Mouse (Mus musculus) adrenal gland, adult (tissue): ENCODE results near the gene Atp6v0c.
A peak's percentile ranks its signal among the peaks of the same experiment; 100 is the strongest.

Source experiments
- DNase-seq, 2 experiments: peaks; one replicate each; pipeline ENCODE4 v3.0.0; 2022 to 2023; ENCODE audit warnings: low spot score in 1 of 2; ENCODE audit not compliant: inconsistent age in 2 of 2

Gene Atp6v0c

GRCm38 (mm10) chr17:24169317-24170065 is at the start of gene Atp6v0c:
Gene Atp6v0c (minus strand): TSS chr17:24169702.
- peak; percentile 95 to 99 for DNase-seq

- no peak for DNase-seq
These were observed 47.3 kb upstream of the Atp6v0c start for GRCm38 (mm10) chr17:24216836-24217235.

- DNase-seq = no peak
These were observed 43.7 kb upstream of the Atp6v0c start for GRCm38 (mm10) chr17:24213186-24213585.

- no peak for DNase-seq
These were observed 43.0 kb upstream of the Atp6v0c start for GRCm38 (mm10) chr17:24212441-24213018.

- DNase-seq = peak; percentile 77 to 85
These were observed 42.3 kb upstream of the Atp6v0c start for GRCm38 (mm10) chr17:24211631-24212440.

- no peak for DNase-seq
These were observed 41.1 kb upstream of the Atp6v0c start for GRCm38 (mm10) chr17:24210591-24210990.

- DNase-seq = no peak
These were observed 40.4 kb upstream of the Atp6v0c start for GRCm38 (mm10) chr17:24209916-24210240.

- peak in 1 of 2 experiments; percentile 58 for DNase-seq
These were observed 39.8 kb upstream of the Atp6v0c start, which contains the start of gene Ntn3 for GRCm38 (mm10) chr17:24209043-24209915. Gene Ntn3 (minus strand): TSS chr17:24209531.

- peak in 1 of 2 experiments; percentile 81 for DNase-seq
These were observed 39.1 kb upstream of the Atp6v0c start for GRCm38 (mm10) chr17:24208641-24209042.

GRCm38 (mm10) chr17:24207768-24208640 is 38.5 kb upstream of the Atp6v0c start:
- peak in 1 of 2 experiments; percentile 27 for DNase-seq

GRCm38 (mm10) chr17:24206451-24207351 is 37.2 kb upstream of the Atp6v0c start:
- peak; percentile 72 to 83 for DNase-seq

GRCm38 (mm10) chr17:24205908-24206361 is 36.4 kb upstream of the Atp6v0c start:
- DNase-seq = no peak

GRCm38 (mm10) chr17:24205284-24205888 is 35.9 kb upstream of the Atp6v0c start, which contains the start of gene Tbc1d24:
Gene Tbc1d24 (minus strand): TSS chr17:24205562.
- DNase-seq = peak; percentile 97 to 98

GRCm38 (mm10) chr17:24204846-24205245 is 35.3 kb upstream of the Atp6v0c start:
- DNase-seq = peak; percentile 39 to 78

- DNase-seq = peak in 1 of 2 experiments; percentile 75
These were observed 34.4 kb upstream of the Atp6v0c start for GRCm38 (mm10) chr17:24203611-24204534.

- DNase-seq = peak in 1 of 2 experiments; percentile 40
These were observed 33.6 kb upstream of the Atp6v0c start for GRCm38 (mm10) chr17:24203068-24203467.

GRCm38 (mm10) chr17:24201092-24201491 is 31.6 kb upstream of the Atp6v0c start:
- no peak for DNase-seq
